Mouse (Mus musculus) hindbrain, embryonic 15.5 days (tissue): Measurements from ENCODE around the gene Lmx1b. TPM values are rescaled to one million over a fixed set of nuclear protein-coding genes. Genes with fewer than 3 reads are reported as not detected.
A peak's percentile ranks its signal among the peaks of the same experiment; 100 is the strongest.

Source experiments
- ATAC-seq: fragments of 200-750 bp; cut with Nextera tagmentation; 2 replicates; pipeline ENCODE4 v1.8.0; 2017; ENCODE audit warnings: low read depth, moderate number of reproducible peaks, moderate TSS enrichment; ENCODE audit not compliant: low FRiP score
- H3K27ac ChIP-seq: fragments of 300-500 bp; sonication (generic); replicated peaks from 2 replicates; pipeline ENCODE4 v1.5.1; 2015; ENCODE audit warnings: mild to moderate bottlenecking, inconsistent platforms
- H3K27me3 ChIP-seq: fragments of 300-500 bp; sonication (generic); 2 replicates; pipeline ENCODE4 v1.6.1; 2015; ENCODE audit warnings: control low read depth, inconsistent platforms
- H3K36me3 ChIP-seq: fragments of 300-500 bp; sonication (generic); 2 replicates; pipeline ENCODE4 v1.6.1; 2015; ENCODE audit warnings: control low read depth, inconsistent platforms
- H3K4me1 ChIP-seq: fragments of 300-500 bp; sonication (generic); replicated peaks from 2 replicates; pipeline ENCODE4 v1.6.1; 2015; ENCODE audit warnings: control low read depth, inconsistent platforms
- H3K4me2 ChIP-seq: fragments of 300-500 bp; sonication (generic); 2 replicates; pipeline ENCODE4 v1.6.1; 2015; ENCODE audit warnings: moderate library complexity, mild to moderate bottlenecking, inconsistent platforms
- H3K4me3 ChIP-seq: fragments of 300-500 bp; sonication (generic); 2 replicates; pipeline ENCODE4 v1.5.1; 2015; ENCODE audit warnings: mild to moderate bottlenecking, inconsistent platforms
- H3K9ac ChIP-seq: fragments of 300-500 bp; sonication (generic); 2 replicates; pipeline ENCODE4 v1.6.1; 2015; ENCODE audit warnings: inconsistent platforms
- H3K9me3 ChIP-seq: fragments of 300-500 bp; sonication (generic); 2 replicates; pipeline ENCODE4 v1.6.1; 2016; ENCODE audit warnings: control low read depth, inconsistent platforms
- WGBS: fragments of 180-500 bp; shearing (Covaris S2); methylation state at CpG from one replicate; pipeline ENCODE4 v1.1.7; 2015; 5-methylcytosine and 5-hydroxymethylcytosine counted together
- polyA plus RNA-seq: library from polyadenylated mRNA; unstranded; fragments of >200 nt; fragmentation: Nextera tagmentation; extraction: Ambion mirVana; gene quantifications from 2 replicates; pipeline ENCODE4 v1.2.1, GENCODE M21; 2015

The Lmx1b gene
- polyA plus RNA-seq, 1 experiment from 2014 or later: 6.2 TPM

- Histone ChIP-seq H3K27me3 (no peaks in the 10 kb centered on the region), H3K4me1 (peaks cover 11% of the 10 kb centered on the region), H3K9me3 (no peaks in the 10 kb centered on the region), H3K4me3 (no peak overlapping the region), H3K4me2 (no peak overlapping the region), H3K27ac (no peak overlapping the region), H3K9ac (no peak overlapping the region), H3K36me3 (no peaks in the 10 kb centered on the region)
- ATAC-seq: 0 out of 2 replicates have a peak, but pooled peaks have one; percentile 54
- whole genome bisulfite sequencing: 32% methylated on average over 13 of the region's 13 CpGs
Observed at GRCm38 (mm10) chr2:33665363-33666058, 25.2 kb upstream of the Lmx1b start.

GRCm38 (mm10) chr2:33664661-33665060, 24.4 kb upstream of the Lmx1b start:
- no peak overlapping the region for H3K4me2 ChIP-seq
- peaks cover 11% of the 10 kb centered on the region for H3K4me1 ChIP-seq
- 78% methylated on average over 4 of the region's 4 CpGs for WGBS
- H3K9me3 ChIP-seq: no peaks in the 10 kb centered on the region
- H3K36me3 ChIP-seq: no peaks in the 10 kb centered on the region
- 0 out of 2 replicates have a peak, but pooled peaks have one; percentile 27 for ATAC-seq
- H3K27ac ChIP-seq: no peak overlapping the region
- no peak overlapping the region for H3K9ac ChIP-seq
- H3K4me3 ChIP-seq: no peak overlapping the region
- H3K27me3 ChIP-seq: no peaks in the 10 kb centered on the region

- H3K27ac ChIP-seq: no peak overlapping the region
- H3K9me3 ChIP-seq: no peaks in the 10 kb centered on the region
- no peak overlapping the region for H3K9ac ChIP-seq
- H3K27me3 ChIP-seq: no peaks in the 10 kb centered on the region
- 2% methylated on average over 7 of the region's 7 CpGs for WGBS
- no peaks in the 10 kb centered on the region for H3K4me1 ChIP-seq
- no peak overlapping the region for H3K4me3 ChIP-seq
- H3K4me2 ChIP-seq: no peak overlapping the region
- H3K36me3 ChIP-seq: no peaks in the 10 kb centered on the region
- peak; percentile 61; the same call in 1 of the 2 replicates for ATAC-seq
Observed at GRCm38 (mm10) chr2:33659288-33659629, 18.9 kb upstream of the Lmx1b start.

GRCm38 (mm10) chr2:33658602-33659287, 18.4 kb upstream of the Lmx1b start:
- Histone ChIP-seq H3K36me3 (no peaks in the 10 kb centered on the region), H3K9ac (no peak overlapping the region), H3K4me1 (no peaks in the 10 kb centered on the region), H3K9me3 (no peaks in the 10 kb centered on the region), H3K27me3 (no peaks in the 10 kb centered on the region), H3K4me3 (no peak overlapping the region), H3K27ac (no peak overlapping the region), H3K4me2 (no peak overlapping the region)
- no peak for ATAC-seq
- WGBS: 46% methylated on average over 12 of the region's 12 CpGs

GRCm38 (mm10) chr2:33652517-33653198, 12.3 kb upstream of the Lmx1b start:
- no peak overlapping the region for H3K4me3 ChIP-seq
- no peak for ATAC-seq
- no peaks in the 10 kb centered on the region for H3K36me3 ChIP-seq
- WGBS: 82% methylated on average over 22 of the region's 22 CpGs
- no peaks in the 10 kb centered on the region for H3K9me3 ChIP-seq
- no peak overlapping the region for H3K27ac ChIP-seq
- H3K4me2 ChIP-seq: no peak overlapping the region
- H3K27me3 ChIP-seq: peaks cover 5% of the 10 kb centered on the region
- H3K4me1 ChIP-seq: no peaks in the 10 kb centered on the region
- H3K9ac ChIP-seq: no peak overlapping the region

- Histone ChIP-seq H3K36me3 (no peaks in the 10 kb centered on the region), H3K4me2 (no peak overlapping the region), H3K9ac (no peak overlapping the region), H3K27me3 (peaks cover 37% of the 10 kb centered on the region), H3K27ac (no peak overlapping the region), H3K4me3 (no peak overlapping the region), H3K9me3 (no peaks in the 10 kb centered on the region), H3K4me1 (no peaks in the 10 kb centered on the region)
- ATAC-seq: no peak
- WGBS: 51% methylated on average over 3 of the region's 3 CpGs
Observed at GRCm38 (mm10) chr2:33649371-33649770, 9.1 kb upstream of the Lmx1b start.

- ATAC-seq: no peak
- Histone ChIP-seq H3K4me3 (no peak overlapping the region), H3K27me3 (peaks cover 38% of the 10 kb centered on the region), H3K9ac (no peak overlapping the region), H3K9me3 (no peaks in the 10 kb centered on the region), H3K27ac (no peak overlapping the region), H3K36me3 (no peaks in the 10 kb centered on the region), H3K4me1 (no peaks in the 10 kb centered on the region), H3K4me2 (no peak overlapping the region)
- 39% methylated on average over 4 of the region's 4 CpGs for whole genome bisulfite sequencing
Observed at GRCm38 (mm10) chr2:33648894-33649293, 8.6 kb upstream of the Lmx1b start.

GRCm38 (mm10) chr2:33646283-33646550, 5.9 kb upstream of the Lmx1b start:
- Histone ChIP-seq H3K27ac (no peak overlapping the region), H3K9me3 (no peaks in the 10 kb centered on the region), H3K4me1 (no peaks in the 10 kb centered on the region), H3K4me3 (0 out of 2 replicates have a peak overlapping the region, but pooled peaks have one; percentile 39), H3K36me3 (no peaks in the 10 kb centered on the region), H3K27me3 (peaks cover 59% of the 10 kb centered on the region), H3K9ac (no peak overlapping the region), H3K4me2 (peak overlapping the region; percentile 53)
- WGBS: 9% methylated on average over 3 of the region's 3 CpGs
- no peak for ATAC-seq

- no peak overlapping the region; the same call in 1 of the 2 replicates for H3K9ac ChIP-seq
- peak overlapping the region; percentile 39 for H3K4me3 ChIP-seq
- no peaks in the 10 kb centered on the region for H3K9me3 ChIP-seq
- peaks cover 4% of the 10 kb centered on the region for H3K4me1 ChIP-seq
- no peak for ATAC-seq
- peak overlapping the region; percentile 30; the same call in 1 of the 2 replicates for H3K27ac ChIP-seq
- peaks cover 63% of the 10 kb centered on the region for H3K27me3 ChIP-seq
- 4% methylated on average over 15 of the region's 15 CpGs for WGBS
- no peaks in the 10 kb centered on the region for H3K36me3 ChIP-seq
- peak overlapping the region; percentile 53 for H3K4me2 ChIP-seq
Observed at GRCm38 (mm10) chr2:33645538-33646282, 5.4 kb upstream of the Lmx1b start.

- Histone ChIP-seq H3K9me3 (no peaks in the 10 kb centered on the region), H3K4me2 (peak overlapping the region; percentile 53), H3K27ac (peak overlapping the region; percentile 69; the same call in 1 of the 2 replicates), H3K27me3 (peaks cover 79% of the 10 kb centered on the region), H3K9ac (peak overlapping the region; percentile 32; the same call in 1 of the 2 replicates), H3K36me3 (no peaks in the 10 kb centered on the region), H3K4me1 (peaks cover 17% of the 10 kb centered on the region), H3K4me3 (peak overlapping the region; percentile 39)
- no peak for ATAC-seq
- 9% methylated on average over 50 of the region's 50 CpGs for WGBS
Observed at GRCm38 (mm10) chr2:33643721-33644713, 3.7 kb upstream of the Lmx1b start.
